ENCODE assay signal across 13 mouse cellular contexts in the genomic region with DNA sequence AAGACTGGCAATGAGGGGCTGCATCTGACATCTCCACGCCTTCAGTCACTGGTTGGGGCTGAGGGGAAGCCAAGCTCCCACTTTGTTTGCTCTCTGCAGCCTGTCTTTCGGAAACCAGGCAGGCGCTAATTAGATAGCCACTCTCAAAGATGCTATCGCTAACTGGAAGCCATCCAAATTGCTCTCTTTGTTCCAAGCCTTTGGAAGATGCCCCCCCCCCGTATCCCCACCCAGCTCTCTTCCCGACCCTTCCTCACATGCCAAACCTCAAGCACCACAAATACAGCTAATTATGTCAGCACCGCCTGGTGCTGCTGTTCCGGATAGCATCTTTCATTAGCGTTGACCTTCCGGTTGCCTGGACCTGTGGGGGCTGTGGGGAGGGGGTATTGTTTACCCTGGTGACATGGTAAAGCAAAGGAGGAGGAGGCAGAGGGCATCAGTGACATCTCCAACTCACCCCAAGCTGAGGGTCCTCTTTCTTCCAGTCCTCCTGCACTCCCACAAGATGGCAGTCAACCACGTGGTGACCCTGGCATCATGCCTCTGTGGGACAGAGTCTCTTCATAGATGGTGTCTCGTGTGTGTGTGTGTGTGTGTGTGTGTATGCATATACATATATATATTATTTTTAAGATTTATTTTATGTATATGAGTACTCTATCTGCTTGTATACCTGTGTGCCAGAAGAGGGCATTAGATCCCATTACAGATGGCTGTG. TPM values are rescaled to one million over a fixed set of nuclear protein-coding genes. Genes with fewer than 3 reads are reported as not detected.
A peak's percentile ranks its signal among the peaks of the same experiment; 100 is the strongest.
DNase-seq lines count a peak whose midpoint lies in the region; ATAC-seq and TF ChIP-seq lines count a peak whose summit lies in the region.
"Had no signal": no experiment of that assay in that cellular context is flagged by ENCODE, and none has a peak within 500 bp of the region (broad histone marks: within the 10 kb centered on the region; RNA-seq: fewer than 3 reads in every experiment).

No protein-coding gene starts in this region.

- no peaks in the 10 kb centered on the region for H3K9me3 ChIP-seq in forebrain, postnatal 0 days (ENCODE audit: low read length)
- no peaks in the 10 kb centered on the region for H3K9me3 ChIP-seq in midbrain, embryonic 12.5 days

- H3K9ac ChIP-seq in forebrain, postnatal 0 days = no peak overlapping the region
- no peak overlapping the region for H3K9ac ChIP-seq in midbrain, embryonic 12.5 days (replicated peaks)

- WGBS in forebrain, postnatal 0 days = 9% methylated on average over 12 of the region's 12 CpGs
- WGBS in midbrain, embryonic 12.5 days = 37% methylated on average over 12 of the region's 12 CpGs

- no peaks in the 10 kb centered on the region for H3K36me3 ChIP-seq in forebrain, postnatal 0 days (ENCODE audit: insufficient read depth)
- H3K36me3 ChIP-seq in midbrain, embryonic 12.5 days = no peaks in the 10 kb centered on the region

- peak; percentile 40 for DNase-seq in right cerebral cortex, postnatal 4 days
- no peak for DNase-seq in right cerebral cortex, adult 18-20 months
- DNase-seq in forebrain, postnatal 0 days = peak; percentile 82
- DNase-seq in retina, postnatal 1 day = peak; percentile 96
- no peak for DNase-seq in urinary bladder, postnatal 25 days (ENCODE audit: low spot score)
- DNase-seq in B cell, adult 2 months = no peak
- DNase-seq: lung, postnatal 14 days had no signal

- no peaks in the 10 kb centered on the region for H3K27me3 ChIP-seq in forebrain, postnatal 0 days (ENCODE audit: insufficient read depth, low read length)
- peaks cover 34% of the 10 kb centered on the region for H3K27me3 ChIP-seq in midbrain, embryonic 12.5 days
- H3K27me3 ChIP-seq: CH12.LX had no signal

- peak overlapping the region; percentile 86 for H3K27ac ChIP-seq in forebrain, postnatal 0 days (ENCODE audit: low read depth, low read length)
- peak overlapping the region; percentile 20; the same call in 1 of the 2 replicates for H3K27ac ChIP-seq in midbrain, embryonic 12.5 days (replicated peaks)
- H3K27ac ChIP-seq: left cerebral cortex, adult 2 months; stomach, postnatal 0 days had no signal

- H3K4me1 ChIP-seq in forebrain, postnatal 0 days (ENCODE audit: insufficient read depth) = peaks cover 14% of the 10 kb centered on the region
- H3K4me1 ChIP-seq in midbrain, embryonic 12.5 days = peaks cover 18% of the 10 kb centered on the region

- no peak overlapping the region for H3K4me3 ChIP-seq in forebrain, postnatal 0 days (ENCODE audit: low read depth, low read length)
- no peak overlapping the region for H3K4me3 ChIP-seq in midbrain, embryonic 12.5 days
- H3K4me3 ChIP-seq: left cerebral cortex, adult 2 months had no signal

- no peak for TF ChIP-seq CTCF in forebrain, postnatal 0 days (IDR thresholded peaks at IDR 0.05; ENCODE audit: low read depth)

- peak; percentile 74 for ATAC-seq in forebrain, postnatal 0 days
- ATAC-seq in midbrain, embryonic 12.5 days (ENCODE audit: low FRiP score, low read depth) = peak; percentile 47
- ATAC-seq in inflammation-experienced regulatory T-cells, adult 6 months = no peak
- ATAC-seq: intestine, embryonic 16.5 days had no signal

- peak overlapping the region; percentile 23 for H3K4me2 ChIP-seq in forebrain, postnatal 0 days (ENCODE audit: low read depth)
- no peak overlapping the region for H3K4me2 ChIP-seq in midbrain, embryonic 12.5 days (replicated peaks)

RNA-seq across cellular contexts. Expression of gene Klhdc7a, which starts 35.9 kb away (rescaled TPM):
- 0.92 and 1.0 TPM in 2 replicates for total RNA-seq in forebrain, postnatal 0 days (2014; rRNA removed)
- polyA plus RNA-seq in forebrain, postnatal 0 days (2015; fragmentation: Nextera tagmentation; extraction: Ambion mirVana) = 0.19 and 0.27 TPM in 2 replicates
- polyA plus RNA-seq in midbrain, embryonic 12.5 days (2016; fragmentation: Nextera tagmentation; extraction: Ambion mirVana) = 0.28 and 0.41 TPM in 2 replicates
- polyA plus RNA-seq in inflammation-experienced regulatory T-cells, adult 6 months (2017; shearing (Covaris generic)) = under 1 TPM in 1 of 3 experiments, not detected in 2; 0.08 TPM
- total RNA-seq: CH12.LX had no signal

Comparison
In these comparisons a context has a peak if more than half of its experiments do, and no peak if none do; other contexts are left out.
1. DNase-seq: peak in right cerebral cortex, postnatal 4 days (single experiment), forebrain, postnatal 0 days (single experiment) and retina, postnatal 1 day (single experiment); none in right cerebral cortex, adult 18-20 months (single experiment), urinary bladder, postnatal 25 days (single experiment) and B cell, adult 2 months (0 of 2).